Mouse (Mus musculus) neural tube, embryonic 11.5 days (tissue): ENCODE measurements around the gene Plppr5. TPM values are rescaled to one million over a fixed set of nuclear protein-coding genes. Genes with fewer than 3 reads are reported as not detected.

Experiments
- ATAC-seq: fragments of 200-750 bp; cut with Nextera tagmentation; 2 replicates; pipeline ENCODE4 v1.8.0; 2017; ENCODE audit warnings: moderate number of reproducible peaks, mild to moderate bottlenecking, moderate TSS enrichment, moderate library complexity; ENCODE audit not compliant: insufficient read depth, low FRiP score, low TSS enrichment
- DNase-seq: peaks from one replicate; pipeline ENCODE4 v3.0.0-alpha.2; 2015; ENCODE audit warnings: low spot score
- H3K27ac ChIP-seq: fragments of 300-500 bp; sonication (generic); 2 replicates; pipeline ENCODE4 v1.5.1; 2014; ENCODE audit warnings: low read depth, mild to moderate bottlenecking, low read length
- H3K27me3 ChIP-seq: fragments of 300-500 bp; sonication (generic); 2 replicates; pipeline ENCODE4 v1.6.1; 2014; ENCODE audit warnings: mild to moderate bottlenecking, low read length, mixed read lengths; ENCODE audit not compliant: control insufficient read depth, insufficient read depth
- H3K36me3 ChIP-seq: fragments of 300-500 bp; sonication (generic); 2 replicates; pipeline ENCODE4 v1.6.1; 2014; ENCODE audit warnings: mild to moderate bottlenecking, low read length, moderate library complexity, mixed read lengths; ENCODE audit not compliant: control insufficient read depth, insufficient read depth
- H3K4me1 ChIP-seq: fragments of 300-500 bp; sonication (generic); 2 replicates; pipeline ENCODE4 v1.6.1; 2014; ENCODE audit warnings: low read length, mixed read lengths; ENCODE audit not compliant: control insufficient read depth, insufficient read depth
- H3K4me2 ChIP-seq: fragments of 300-500 bp; sonication (generic); 2 replicates; pipeline ENCODE4 v1.6.1; 2014; ENCODE audit warnings: low read depth, mild to moderate bottlenecking, moderate library complexity
- H3K4me3 ChIP-seq: fragments of 300-500 bp; sonication (generic); 2 replicates; pipeline ENCODE4 v1.5.1; 2014; ENCODE audit warnings: low read depth, low read length
- H3K9ac ChIP-seq: fragments of 300-500 bp; sonication (generic); 2 replicates; pipeline ENCODE4 v1.6.1; 2014; ENCODE audit warnings: mild to moderate bottlenecking, low read length
- H3K9me3 ChIP-seq: fragments of 300-500 bp; sonication (generic); 2 replicates; pipeline ENCODE4 v1.6.1; 2016; ENCODE audit warnings: low read length; ENCODE audit not compliant: control insufficient read depth
- WGBS: fragments of 180-500 bp; shearing (Covaris S2); extraction: QIAGEN DNeasy Blood & Tissue Kit; methylation state at CpG from one replicate; pipeline ENCODE4 v1.1.7; 2014; 5-methylcytosine and 5-hydroxymethylcytosine counted together
- polyA plus RNA-seq: library from polyadenylated mRNA; unstranded; fragments of >200 nt; fragmentation: Nextera tagmentation; extraction: Ambion mirVana; gene quantifications from 2 replicates; pipeline ENCODE4 v1.2.1, GENCODE M21; 2014

Gene Plppr5
- polyA plus RNA-seq, 1 experiment from 2014 or later = 0.24 TPM

GRCm38 (mm10) chr3:117603458-117603857, 28.8 kb downstream of the Plppr5 start:
- no peaks in the 10 kb centered on the region for H3K36me3 ChIP-seq
- 65% methylated on average over 2 of the region's 2 CpGs for WGBS
- no peak overlapping the region for H3K27ac ChIP-seq
- no peaks in the 10 kb centered on the region for H3K9me3 ChIP-seq
- no peak overlapping the region for H3K4me2 ChIP-seq
- DNase-seq (no peak), ATAC-seq (no peak)
- no peaks in the 10 kb centered on the region for H3K27me3 ChIP-seq
- H3K9ac ChIP-seq = no peak overlapping the region
- no peaks in the 10 kb centered on the region for H3K4me1 ChIP-seq
- H3K4me3 ChIP-seq = no peak overlapping the region

GRCm38 (mm10) chr3:117606383-117606782, 31.7 kb downstream of the Plppr5 start:
- Histone ChIP-seq H3K4me2 (no peak overlapping the region), H3K9me3 (no peaks in the 10 kb centered on the region), H3K4me3 (no peak overlapping the region), H3K36me3 (no peaks in the 10 kb centered on the region), H3K4me1 (no peaks in the 10 kb centered on the region), H3K9ac (no peak overlapping the region), H3K27ac (no peak overlapping the region), H3K27me3 (no peaks in the 10 kb centered on the region)
- DNase-seq (no peak), ATAC-seq (no peak)

GRCm38 (mm10) chr3:117611453-117611852, 36.8 kb downstream of the Plppr5 start:
- no peak overlapping the region for H3K4me2 ChIP-seq
- no peak for ATAC-seq
- no peak overlapping the region for H3K27ac ChIP-seq
- H3K4me1 ChIP-seq = no peaks in the 10 kb centered on the region
- H3K9ac ChIP-seq = no peak overlapping the region
- H3K9me3 ChIP-seq = no peaks in the 10 kb centered on the region
- no peak overlapping the region for H3K4me3 ChIP-seq
- H3K36me3 ChIP-seq = no peaks in the 10 kb centered on the region
- DNase-seq = no peak
- H3K27me3 ChIP-seq = no peaks in the 10 kb centered on the region
- 83% methylated on average over 5 of the region's 5 CpGs for WGBS

DNA sequence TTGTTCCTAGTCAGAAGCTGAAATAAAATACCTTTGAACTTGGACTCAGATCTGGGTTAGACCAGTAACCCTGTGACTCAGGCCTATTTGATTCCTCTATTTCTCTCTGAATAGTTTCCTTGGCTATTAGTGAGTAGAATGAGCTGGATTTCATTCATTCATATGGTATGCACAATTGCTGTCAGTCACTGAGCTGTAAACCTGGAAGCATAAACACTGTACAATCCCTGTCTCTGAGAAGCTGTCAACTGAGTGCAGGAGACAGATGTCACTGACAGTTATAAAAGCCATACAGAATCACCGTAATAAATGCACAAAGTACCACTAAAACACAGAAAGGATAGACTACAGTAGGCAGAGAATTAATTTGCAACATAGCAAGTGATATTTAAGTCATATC, 40.2 kb downstream of the Plppr5 start:
- Histone ChIP-seq H3K36me3 (no peaks in the 10 kb centered on the region), H3K9me3 (no peaks in the 10 kb centered on the region), H3K9ac (no peak overlapping the region), H3K4me3 (no peak overlapping the region), H3K4me1 (no peaks in the 10 kb centered on the region), H3K4me2 (no peak overlapping the region), H3K27ac (no peak overlapping the region), H3K27me3 (no peaks in the 10 kb centered on the region)
- no peak for DNase-seq
- no peak for ATAC-seq
- WGBS = 85% methylated on average over 1 of the region's 1 CpGs

- no peaks in the 10 kb centered on the region for H3K36me3 ChIP-seq
- H3K27ac ChIP-seq = no peak overlapping the region
- DNase-seq = no peak
- 93% methylated on average over 13 of the region's 13 CpGs for WGBS
- H3K4me1 ChIP-seq = no peaks in the 10 kb centered on the region
- H3K4me3 ChIP-seq = no peak overlapping the region
- no peak overlapping the region for H3K9ac ChIP-seq
- ATAC-seq = no peak
- no peaks in the 10 kb centered on the region for H3K27me3 ChIP-seq
- no peaks in the 10 kb centered on the region for H3K9me3 ChIP-seq
- no peak overlapping the region for H3K4me2 ChIP-seq
Observed at GRCm38 (mm10) chr3:117625257-117626001, 50.8 kb downstream of the Plppr5 start.

DNA sequence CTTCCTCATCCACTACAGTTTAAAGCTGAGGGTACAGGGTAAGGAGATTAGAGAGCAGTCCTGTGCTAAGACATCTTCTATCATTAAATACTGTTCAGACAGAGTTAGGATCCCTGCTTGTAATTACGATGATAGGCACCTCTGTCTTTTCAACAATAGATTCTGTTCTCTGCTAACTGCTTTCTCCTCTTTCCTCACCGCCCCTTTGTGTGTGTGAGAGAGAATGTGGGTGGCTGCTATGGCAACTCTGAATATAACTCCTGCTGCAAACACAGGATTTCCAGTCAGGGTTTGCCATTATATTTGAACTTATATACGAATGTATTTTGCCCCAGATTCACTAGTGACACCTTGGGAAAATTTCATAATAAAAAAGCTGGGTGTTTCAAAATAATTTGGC, 54.2 kb downstream of the Plppr5 start:
- H3K27ac ChIP-seq = no peak overlapping the region
- no peaks in the 10 kb centered on the region for H3K9me3 ChIP-seq
- H3K4me3 ChIP-seq = no peak overlapping the region
- DNase-seq (no peak), ATAC-seq (no peak)
- H3K36me3 ChIP-seq = no peaks in the 10 kb centered on the region
- WGBS = 55% methylated on average over 3 of the region's 3 CpGs
- no peak overlapping the region for H3K9ac ChIP-seq
- H3K4me2 ChIP-seq = no peak overlapping the region
- no peaks in the 10 kb centered on the region for H3K27me3 ChIP-seq
- H3K4me1 ChIP-seq = no peaks in the 10 kb centered on the region

DNA sequence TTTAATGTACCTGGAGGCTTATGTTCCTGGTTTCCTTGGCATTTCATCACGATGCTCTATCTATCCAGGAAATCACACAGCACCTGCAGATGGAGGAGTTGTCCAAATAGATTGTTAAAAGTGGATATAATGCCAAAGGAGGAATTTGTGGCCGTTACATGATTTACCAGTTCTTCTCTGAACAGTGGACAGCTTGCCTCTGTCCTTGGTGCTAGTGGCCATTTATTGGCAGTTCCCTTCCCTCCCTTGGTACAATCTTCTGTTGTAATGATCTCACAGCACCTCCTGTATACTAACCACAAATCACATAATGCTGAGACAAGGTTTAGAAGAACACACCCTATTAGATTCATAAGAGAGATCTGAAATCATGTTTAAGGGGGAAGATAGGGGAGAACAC, 55.7 kb downstream of the Plppr5 start:
- no peaks in the 10 kb centered on the region for H3K27me3 ChIP-seq
- no peak overlapping the region for H3K9ac ChIP-seq
- no peaks in the 10 kb centered on the region for H3K36me3 ChIP-seq
- no peak overlapping the region for H3K27ac ChIP-seq
- no peak overlapping the region for H3K4me3 ChIP-seq
- H3K4me2 ChIP-seq = no peak overlapping the region
- 70% methylated on average over 2 of the region's 2 CpGs for WGBS
- H3K4me1 ChIP-seq = no peaks in the 10 kb centered on the region
- no peaks in the 10 kb centered on the region for H3K9me3 ChIP-seq
- no peak for DNase-seq
- ATAC-seq = no peak

- Histone ChIP-seq H3K4me2 (no peak overlapping the region), H3K36me3 (no peaks in the 10 kb centered on the region), H3K9me3 (no peaks in the 10 kb centered on the region), H3K27ac (no peak overlapping the region), H3K9ac (no peak overlapping the region), H3K4me3 (no peak overlapping the region), H3K27me3 (no peaks in the 10 kb centered on the region), H3K4me1 (no peaks in the 10 kb centered on the region)
- peak; percentile 52 for DNase-seq
- peak; percentile 43; the same call in 1 of the 2 replicates for ATAC-seq
- WGBS = 59% methylated on average over 8 of the region's 8 CpGs
Observed at GRCm38 (mm10) chr3:117648612-117649011, 74.0 kb downstream of the Plppr5 start.

- Histone ChIP-seq H3K4me3 (no peak overlapping the region), H3K36me3 (no peaks in the 10 kb centered on the region), H3K27me3 (no peaks in the 10 kb centered on the region), H3K9ac (no peak overlapping the region), H3K4me2 (no peak overlapping the region), H3K9me3 (no peaks in the 10 kb centered on the region), H3K27ac (no peak overlapping the region), H3K4me1 (no peaks in the 10 kb centered on the region)
- ATAC-seq (no peak), DNase-seq (no peak)
- WGBS = 92% methylated on average over 1 of the region's 1 CpGs
Observed at GRCm38 (mm10) chr3:117664316-117664715, 89.7 kb downstream of the Plppr5 start.
